Mouse (Mus musculus) ES-Bruce4 (cell line): Measurements from ENCODE around the gene Tes. TPM values are rescaled to one million over a fixed set of nuclear protein-coding genes. Genes with fewer than 3 reads are reported as not detected.

ENCODE experiments used
- H3K27ac ChIP-seq: 2 replicates; pipeline ENCODE4 v1.5.1; 2012; ENCODE audit warnings: low read length, inconsistent platforms; ENCODE audit not compliant: insufficient read depth
- H3K27me3 ChIP-seq: 2 replicates; pipeline ENCODE4 v1.6.1; 2012; ENCODE audit warnings: mild to moderate bottlenecking, low read length, inconsistent platforms; ENCODE audit not compliant: control insufficient read depth, poor library complexity, insufficient read depth, severe bottlenecking
- H3K36me3 ChIP-seq: 2 replicates; pipeline ENCODE4 v1.6.1; 2012; ENCODE audit warnings: inconsistent platforms, mild to moderate bottlenecking, low read length, moderate library complexity; ENCODE audit not compliant: control insufficient read depth, poor library complexity, insufficient read depth, severe bottlenecking
- H3K4me1 ChIP-seq: one replicate; pipeline ENCODE4 v1.8.1; 2011; ENCODE audit warnings: low read length; ENCODE audit not compliant: control insufficient read depth, insufficient read depth
- H3K4me3 ChIP-seq: 2 replicates; pipeline ENCODE4 v1.5.1; 2011; ENCODE audit warnings: low read depth, mild to moderate bottlenecking, low read length
- H3K9ac ChIP-seq: 2 replicates; pipeline ENCODE4 v1.6.1; 2012; ENCODE audit warnings: low read depth, mild to moderate bottlenecking, inconsistent platforms; ENCODE audit not compliant: poor library complexity, severe bottlenecking
- H3K9me3 ChIP-seq: replicated peaks from 2 replicates; pipeline ENCODE4 v1.6.1; 2012; ENCODE audit warnings: mild to moderate bottlenecking, low read length, inconsistent platforms; ENCODE audit not compliant: control insufficient read depth, poor library complexity, insufficient read depth, severe bottlenecking
- CTCF ChIP-seq: IDR thresholded peaks from one replicate; pipeline ENCODE4 v1.8.1; 2011; ENCODE audit warnings: low read depth, low read length
- EP300 ChIP-seq: IDR thresholded peaks from 2 replicates; pipeline ENCODE4 v1.6.1; 2011; ENCODE audit warnings: low read depth, low read length; ENCODE audit not compliant: insufficient read depth
- POLR2A ChIP-seq: IDR thresholded peaks from one replicate; pipeline ENCODE4 v1.8.1; 2011; ENCODE audit warnings: low read length; ENCODE audit not compliant: insufficient read depth
- polyA plus RNA-seq: library from polyadenylated mRNA; stranded (reverse); fragments of >200 nt; gene quantifications from 2 replicates; pipeline ENCODE4 v1.2.4, GENCODE M21; 2011; ENCODE audit warnings: low read depth; ENCODE audit not compliant: missing spikeins, insufficient read depth, insufficient read length

Tes gene
- polyA plus RNA-seq, 1 experiment, result 59.6 TPM

- no peak overlapping the region for H3K4me3 ChIP-seq
- no peak overlapping the region for H3K9ac ChIP-seq
- no peaks in the 10 kb centered on the region for H3K36me3 ChIP-seq
- H3K27ac ChIP-seq, result no peak overlapping the region
- no peaks in the 10 kb centered on the region for H3K27me3 ChIP-seq
- H3K4me1 ChIP-seq, result peaks cover 3% of the 10 kb centered on the region
- no peak for TF ChIP-seq POLR2A
- no peak for TF ChIP-seq EP300
- no peak for TF ChIP-seq CTCF
- no peaks in the 10 kb centered on the region for H3K9me3 ChIP-seq
These were observed 29.7 kb upstream of the Tes start for GRCm38 (mm10) chr6:17035228-17035627.

- Histone ChIP-seq H3K36me3 (no peaks in the 10 kb centered on the region), H3K4me3 (no peak overlapping the region), H3K27ac (no peak overlapping the region), H3K4me1 (no peaks in the 10 kb centered on the region), H3K9ac (no peak overlapping the region), H3K27me3 (no peaks in the 10 kb centered on the region), H3K9me3 (no peaks in the 10 kb centered on the region)
- no peak for TF ChIP-seq EP300
- no peak for TF ChIP-seq POLR2A
- no peak for TF ChIP-seq CTCF
These were observed 13.4 kb upstream of the Tes start for GRCm38 (mm10) chr6:17051432-17052025.

GRCm38 (mm10) chr6:17053028-17053660, 11.8 kb upstream of the Tes start:
- Histone ChIP-seq H3K4me3 (no peak overlapping the region), H3K27ac (no peak overlapping the region)

GRCm38 (mm10) chr6:17054781-17055180, 10.2 kb upstream of the Tes start:
- TF ChIP-seq POLR2A (no peak), EP300 (no peak), CTCF (no peak)
- no peaks in the 10 kb centered on the region for H3K27me3 ChIP-seq
- no peaks in the 10 kb centered on the region for H3K36me3 ChIP-seq
- H3K4me1 ChIP-seq, result no peaks in the 10 kb centered on the region
- no peak overlapping the region for H3K4me3 ChIP-seq
- no peak overlapping the region for H3K27ac ChIP-seq
- H3K9ac ChIP-seq, result no peak overlapping the region
- H3K9me3 ChIP-seq, result no peaks in the 10 kb centered on the region

More at GRCm38 (mm10) chr6:17053028-17053660, 11.8 kb upstream of the Tes start:
- Histone ChIP-seq H3K9ac (no peak overlapping the region), H3K9me3 (no peaks in the 10 kb centered on the region), H3K4me1 (no peaks in the 10 kb centered on the region), H3K27me3 (no peaks in the 10 kb centered on the region), H3K36me3 (no peaks in the 10 kb centered on the region)
- TF ChIP-seq POLR2A (no peak), EP300 (no peak), CTCF (no peak)

- no peak overlapping the region for H3K4me3 ChIP-seq
- H3K27ac ChIP-seq, result no peak overlapping the region
- no peaks in the 10 kb centered on the region for H3K9me3 ChIP-seq
- no peaks in the 10 kb centered on the region for H3K27me3 ChIP-seq
- H3K4me1 ChIP-seq, result no peaks in the 10 kb centered on the region
- no peak overlapping the region for H3K9ac ChIP-seq
- TF ChIP-seq EP300 (no peak), CTCF (no peak), POLR2A (no peak)
- H3K36me3 ChIP-seq, result no peaks in the 10 kb centered on the region
These were observed 9.3 kb upstream of the Tes start for GRCm38 (mm10) chr6:17055659-17056058.

- no peaks in the 10 kb centered on the region for H3K27me3 ChIP-seq
- no peak overlapping the region for H3K27ac ChIP-seq
- H3K9me3 ChIP-seq, result no peaks in the 10 kb centered on the region
- no peak overlapping the region for H3K4me3 ChIP-seq
- H3K36me3 ChIP-seq, result no peaks in the 10 kb centered on the region
- H3K4me1 ChIP-seq, result no peaks in the 10 kb centered on the region
- no peak for TF ChIP-seq POLR2A
- H3K9ac ChIP-seq, result no peak overlapping the region
These were observed 5.4 kb upstream of the Tes start for GRCm38 (mm10) chr6:17059501-17059900.
